Mouse (Mus musculus) kidney, postnatal 14 days (tissue): Measurements from ENCODE around the gene Muc13.

Source experiments
- DNase-seq: peaks from one replicate; pipeline ENCODE4 v3.0.0; 2022; ENCODE audit warnings: mixed read lengths

Gene Muc13

DNA sequence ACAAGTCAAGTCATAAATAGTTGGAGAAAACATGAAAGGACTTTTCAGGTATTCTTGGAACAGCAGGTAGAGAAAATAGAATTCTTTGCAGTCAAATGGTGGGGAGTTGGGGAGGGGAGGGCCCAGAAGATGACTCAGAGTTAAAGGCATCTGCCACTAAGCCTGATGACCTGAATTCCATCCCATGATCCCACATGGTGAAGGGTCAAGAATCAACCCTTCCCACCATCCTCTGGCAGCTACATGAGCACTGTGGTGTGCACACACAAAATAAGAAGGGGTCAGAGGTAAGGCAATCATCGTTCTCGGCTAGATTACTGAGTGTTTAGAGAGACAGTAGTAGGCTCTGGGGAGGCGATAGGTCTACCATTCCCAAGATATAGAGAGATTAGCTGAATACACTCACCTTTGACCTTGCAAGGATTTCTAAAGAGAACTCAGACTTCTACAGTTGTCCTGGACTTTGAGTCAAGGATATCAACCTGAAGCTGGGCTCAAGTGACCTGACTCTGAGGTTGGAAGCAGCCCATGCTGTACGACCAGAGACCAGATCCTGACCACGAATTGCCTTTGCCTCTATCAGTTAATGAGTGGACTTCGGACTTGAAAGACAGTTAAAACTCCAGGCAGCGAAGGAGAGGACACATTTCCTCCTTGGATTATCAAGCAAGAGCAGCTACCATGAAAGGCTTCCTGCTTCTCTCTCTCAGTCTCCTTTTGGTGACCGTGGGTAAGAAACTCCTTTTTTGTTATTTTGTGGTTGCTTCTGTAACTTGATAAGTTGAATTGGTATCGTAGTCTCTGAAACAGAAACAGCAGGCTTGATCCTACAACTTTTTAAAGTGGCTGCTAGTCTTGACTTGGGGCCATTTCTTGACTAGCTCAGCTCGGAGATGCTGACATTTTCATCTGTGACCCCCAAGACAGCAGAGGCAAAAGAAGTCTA lies at the start of gene Muc13:
Gene Muc13, plus strand, starts transcription at position 192 of the 946 bp plus-strand sequence.
- DNase-seq, result no peak

DNA sequence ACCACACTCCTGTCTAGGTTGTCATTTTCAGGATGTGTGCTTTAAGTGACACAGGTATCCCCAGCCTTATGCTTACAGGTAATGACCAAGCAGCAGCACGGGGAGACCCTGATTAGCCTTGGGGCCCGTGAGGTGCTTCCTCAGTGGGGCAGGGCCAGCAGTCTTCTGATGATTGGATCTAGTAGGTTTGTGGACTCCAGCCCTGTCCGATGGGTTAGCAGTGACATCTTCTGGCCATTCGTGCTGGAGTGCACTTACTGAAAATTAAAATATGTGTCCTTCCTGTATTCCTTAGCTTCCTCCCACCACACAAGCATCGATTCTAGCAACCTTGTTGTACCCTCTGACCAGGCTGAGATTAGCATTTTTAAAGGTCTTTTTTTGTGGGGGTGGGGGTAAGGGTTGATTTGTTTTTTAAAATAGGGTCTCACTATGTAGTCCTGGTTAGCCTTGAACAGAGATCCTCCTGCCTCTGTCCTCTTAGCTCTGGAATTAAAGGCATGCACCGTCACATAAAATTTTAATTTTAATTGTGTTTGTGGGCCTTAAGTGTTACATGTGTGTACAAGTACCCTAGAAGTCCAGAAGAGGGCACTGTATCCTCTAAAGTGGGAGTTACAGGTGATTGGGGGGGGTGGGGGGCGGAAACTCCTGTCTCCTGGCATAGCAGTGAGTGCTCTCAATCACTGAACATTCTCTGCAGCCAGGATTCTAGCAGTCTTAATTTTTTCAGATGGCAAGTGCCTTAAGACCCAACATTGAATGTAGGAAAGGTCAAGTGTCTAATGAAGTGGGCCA lies 49.0 kb upstream of the Muc13 start:
- peak; percentile 43 for DNase-seq

DNA sequence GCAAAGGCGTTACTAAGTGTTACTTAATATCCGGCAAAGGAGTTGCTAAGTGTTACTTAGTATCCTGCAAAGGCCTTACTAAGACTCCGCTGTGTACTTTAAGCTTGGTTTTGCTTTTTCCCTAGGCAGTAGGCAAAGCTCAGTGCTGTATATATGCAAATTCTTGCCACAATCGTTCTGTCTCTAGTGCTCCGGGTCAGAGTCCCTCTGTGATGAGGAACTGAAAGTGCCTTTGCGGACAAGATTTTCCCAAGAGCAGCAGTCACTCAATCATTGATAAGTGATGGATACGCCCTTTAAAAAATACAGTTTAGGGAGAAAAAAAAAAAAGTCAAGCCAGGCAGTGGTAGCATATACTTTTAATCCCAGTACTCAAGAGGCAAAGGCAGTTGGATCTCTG lies 48.4 kb upstream of the Muc13 start:
- no peak for DNase-seq

DNA sequence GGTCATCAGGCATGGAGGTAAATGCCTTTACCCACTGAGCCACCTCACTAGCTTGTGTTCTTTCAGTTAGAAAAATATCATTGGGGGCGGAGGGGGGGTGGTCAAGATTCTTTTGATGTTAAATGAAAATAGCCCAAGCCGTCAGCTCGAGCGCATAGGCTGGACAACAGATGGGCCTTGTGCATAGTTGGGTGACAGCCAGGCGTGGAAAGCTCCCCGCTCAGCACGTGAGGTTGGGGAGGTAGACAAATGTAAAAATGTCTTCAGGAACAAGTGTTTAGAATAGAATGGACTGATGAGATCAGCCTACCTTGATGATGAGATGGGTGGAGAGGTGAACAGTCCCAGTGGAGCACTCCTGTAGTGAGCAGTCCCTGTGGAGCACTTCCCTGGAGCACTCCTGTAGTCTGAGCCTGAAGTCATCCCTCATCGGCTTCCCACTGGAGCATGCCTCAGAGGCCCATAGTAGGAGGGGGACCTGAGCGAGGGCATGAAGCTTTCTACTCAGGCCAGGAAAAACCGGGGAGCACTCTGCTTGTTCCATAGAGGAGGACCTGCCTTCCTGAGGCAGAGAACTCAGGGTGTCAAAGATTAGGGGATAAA lies 47.7 kb upstream of the Muc13 start:
- DNase-seq, result no peak

DNA sequence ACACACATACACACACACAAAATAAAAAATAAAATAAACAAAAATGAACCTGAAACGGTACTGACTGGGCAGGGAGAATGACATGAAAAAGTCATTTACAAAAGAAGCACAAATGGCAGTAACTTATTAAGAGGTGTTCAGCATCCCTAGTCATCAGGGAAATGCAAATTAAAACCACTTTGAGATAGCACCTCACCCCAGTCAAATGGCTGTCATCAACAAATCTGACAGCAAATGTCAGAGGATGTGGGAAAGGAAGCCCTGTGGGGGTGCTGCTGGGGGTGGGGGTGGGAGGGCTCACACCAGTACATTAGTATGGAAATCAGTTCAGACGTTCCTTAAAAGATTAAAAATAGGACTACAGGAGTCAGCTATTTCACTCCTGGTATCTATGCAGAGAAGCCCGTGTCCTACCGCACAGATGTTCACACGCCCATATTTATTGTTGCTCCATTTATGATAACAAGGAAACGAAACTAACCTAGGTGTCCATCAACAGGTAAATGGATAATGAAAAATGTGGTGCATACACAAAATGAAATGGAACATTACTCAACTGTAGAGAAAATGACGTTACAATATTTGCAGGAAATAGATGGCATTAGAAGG lies 46.4 kb upstream of the Muc13 start:
- DNase-seq, result no peak

DNA sequence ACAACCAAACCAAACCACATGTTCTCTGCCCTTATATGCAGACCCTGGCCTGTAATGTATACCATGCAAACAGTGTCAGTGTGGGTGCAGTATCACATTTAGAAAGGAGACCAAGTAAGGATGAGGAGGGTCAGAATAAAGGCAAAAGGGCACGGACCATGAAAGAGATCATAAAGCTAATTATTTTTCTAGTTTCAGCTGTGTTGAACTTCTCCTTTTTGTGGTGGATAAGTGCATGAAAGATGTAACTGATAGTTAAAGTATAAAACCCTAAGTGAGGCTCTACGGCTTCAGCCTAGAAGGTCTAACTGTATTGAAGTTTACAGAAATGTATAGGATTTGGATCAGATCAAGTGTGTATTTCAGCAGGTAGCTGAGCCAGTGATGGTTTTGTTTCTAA lies 45.8 kb upstream of the Muc13 start:
- no peak for DNase-seq

DNA sequence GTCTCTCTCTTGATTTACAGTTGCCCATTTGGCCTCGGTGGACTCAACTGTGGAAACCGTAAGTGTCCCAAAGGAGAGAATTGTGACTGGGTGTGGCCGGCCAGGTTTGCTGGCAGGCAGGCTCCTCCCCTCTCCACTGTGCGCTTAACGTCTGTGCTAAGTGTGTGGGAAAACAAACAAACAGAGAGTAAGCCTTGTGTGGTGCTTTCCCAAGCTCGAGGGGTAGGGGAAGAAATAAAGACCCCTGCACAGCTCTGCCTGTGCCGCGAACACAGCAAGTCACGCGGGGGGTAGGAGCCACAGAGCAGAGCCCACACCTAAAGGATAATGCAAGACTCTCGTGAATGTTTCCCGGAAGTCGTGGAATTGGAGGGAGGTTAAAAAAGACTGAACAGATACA lies 42.7 kb upstream of the Muc13 start:
- DNase-seq, result no peak

DNA sequence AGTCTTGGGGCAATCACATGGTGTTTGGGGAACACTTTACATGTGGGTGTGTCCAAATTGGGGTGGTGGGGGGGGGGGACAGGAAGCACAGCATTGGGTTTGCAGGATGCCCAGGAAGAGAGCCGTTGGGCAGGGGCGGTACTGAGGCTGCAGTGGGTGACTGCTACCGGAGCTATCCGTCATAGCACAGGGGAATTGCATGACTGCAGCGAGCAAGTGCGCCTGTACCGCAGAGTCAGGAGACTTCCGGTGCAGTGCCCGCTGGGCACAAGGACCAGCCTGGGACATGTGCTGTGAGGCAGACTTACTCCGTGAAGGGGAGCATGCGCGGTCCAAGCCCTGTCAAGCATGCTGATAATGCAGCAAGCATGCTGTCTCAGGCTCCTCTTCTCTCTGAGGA lies 42.2 kb upstream of the Muc13 start:
- no peak for DNase-seq

DNA sequence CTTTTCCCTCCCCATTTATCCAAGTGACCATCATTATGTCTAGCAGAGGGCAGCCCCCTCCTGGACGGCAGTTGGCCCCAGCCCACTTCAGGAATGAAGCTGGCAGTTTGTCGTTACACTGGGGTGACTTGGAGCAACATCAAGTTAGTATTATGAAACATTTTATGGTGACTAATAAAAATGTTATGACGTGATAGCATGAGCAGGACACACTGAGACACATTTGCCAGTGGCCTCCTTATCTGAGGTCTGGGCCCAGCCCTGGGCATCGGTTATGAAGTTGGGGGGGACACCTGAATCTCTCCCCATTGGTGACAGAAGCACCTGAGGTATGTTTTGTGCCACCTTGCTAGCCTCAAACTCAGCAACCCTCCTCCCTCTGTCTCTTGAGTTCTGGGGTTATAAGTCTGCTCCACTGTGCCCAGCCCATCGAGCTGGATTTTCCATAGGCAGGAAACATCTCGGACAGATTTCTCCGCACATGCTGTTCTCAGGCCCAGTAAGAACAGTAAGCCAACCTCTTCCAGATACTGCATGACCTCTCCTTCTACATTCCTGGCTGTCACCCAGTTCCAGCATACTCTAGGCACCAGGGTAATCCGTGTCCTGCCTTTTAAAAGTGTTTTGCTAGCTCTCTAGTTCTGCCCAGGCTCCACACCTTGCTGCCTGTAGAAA lies 40.8 kb upstream of the Muc13 start:
- DNase-seq, result no peak

DNA sequence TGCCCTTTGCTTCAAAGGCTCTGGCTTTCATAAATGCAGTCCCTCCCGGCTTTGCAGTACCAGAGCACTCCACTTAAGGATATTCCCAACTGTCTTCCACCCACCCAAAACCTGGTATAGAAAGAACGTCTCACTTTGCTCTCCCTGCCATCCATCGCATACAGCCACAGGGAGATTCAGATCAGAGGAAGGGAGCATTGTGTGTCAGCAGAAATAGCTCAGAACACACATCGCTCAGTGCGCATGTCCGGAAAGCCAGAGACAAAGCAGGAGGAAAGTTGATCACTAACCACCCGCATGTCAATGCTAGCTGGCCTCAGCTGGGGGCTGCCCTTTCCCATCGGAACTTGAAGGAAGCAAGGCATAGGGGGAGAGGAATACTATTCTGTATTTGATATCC lies 38.5 kb upstream of the Muc13 start:
- DNase-seq, result no peak

DNA sequence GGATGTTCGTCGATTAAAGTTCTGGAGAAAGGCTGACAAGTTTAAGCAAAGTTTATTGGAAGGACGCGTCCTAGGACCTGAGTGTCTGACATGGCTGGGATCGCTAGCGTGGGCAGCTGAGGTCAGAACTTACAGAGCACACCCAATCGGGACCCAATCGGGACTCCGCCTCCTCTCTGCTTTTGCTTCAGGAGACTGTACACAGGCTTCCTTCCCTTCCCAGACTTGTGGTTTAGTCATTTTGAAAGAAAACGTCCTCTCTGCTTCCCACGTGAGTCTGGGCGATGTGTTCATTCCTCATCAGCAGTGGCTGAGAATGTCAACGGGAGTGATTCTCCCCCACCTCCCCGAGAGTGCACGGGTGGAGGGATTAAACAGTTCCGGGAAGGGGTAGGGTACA lies 37.9 kb upstream of the Muc13 start:
- no peak for DNase-seq

DNA sequence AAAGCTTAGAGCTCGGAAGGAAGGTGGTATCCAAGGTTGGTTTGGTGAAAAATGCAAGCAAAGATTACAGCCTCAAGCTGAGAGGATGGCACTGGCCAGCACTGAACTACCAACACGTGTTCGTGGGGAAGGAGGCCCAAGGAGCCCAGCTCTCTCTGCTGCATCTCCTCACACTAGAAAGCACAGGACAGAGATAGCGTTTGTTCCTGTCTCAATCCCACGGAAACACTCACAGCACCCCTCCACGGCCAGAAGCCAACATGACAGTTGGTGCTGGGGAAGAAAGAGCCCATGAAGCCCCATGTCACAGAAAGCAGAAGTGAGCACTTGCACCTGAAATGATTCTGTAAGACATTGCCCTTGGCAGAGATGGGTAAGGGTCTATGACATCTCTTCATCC lies 37.4 kb upstream of the Muc13 start:
- DNase-seq, result no peak

DNA sequence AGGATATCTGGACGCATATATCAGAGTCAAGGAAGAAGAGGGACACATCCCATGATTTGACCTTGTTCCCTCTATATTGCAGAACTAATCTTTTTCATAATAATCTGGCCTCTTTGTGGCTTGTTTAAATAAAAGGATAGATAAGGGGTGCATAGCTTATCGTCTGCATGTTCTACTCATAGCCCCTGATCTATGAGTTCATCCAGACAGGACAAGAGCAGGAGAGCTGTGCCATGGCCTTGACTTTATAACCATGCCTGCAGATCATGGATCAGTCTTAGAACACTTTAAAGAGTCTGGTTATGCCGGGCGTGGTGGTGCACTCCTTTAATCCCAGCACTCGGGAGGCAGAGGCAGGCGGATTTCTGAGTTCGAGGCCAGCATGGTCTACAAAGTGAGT lies 34.6 kb upstream of the Muc13 start:
- no peak for DNase-seq

DNA sequence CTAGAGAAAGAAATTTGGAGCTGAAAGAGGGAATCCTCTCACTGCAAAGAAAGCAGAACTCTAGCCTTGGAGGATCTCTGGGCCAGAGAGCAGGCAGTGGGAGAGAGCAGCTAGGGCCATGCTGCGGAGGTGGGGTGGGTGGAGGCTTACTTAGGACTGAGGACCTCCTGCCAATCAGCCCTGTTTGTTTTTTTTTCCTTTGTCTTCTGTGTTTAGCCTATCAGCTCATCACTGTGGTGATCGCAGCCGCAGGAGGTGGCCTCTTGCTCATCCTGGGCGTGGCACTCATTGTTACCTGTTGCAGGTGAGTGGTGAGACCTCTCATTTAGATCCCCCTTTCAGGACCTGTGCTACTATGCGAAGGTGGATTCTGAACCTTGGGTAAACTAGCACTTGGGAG lies 33.3 kb upstream of the Muc13 start:
- no peak for DNase-seq

DNA sequence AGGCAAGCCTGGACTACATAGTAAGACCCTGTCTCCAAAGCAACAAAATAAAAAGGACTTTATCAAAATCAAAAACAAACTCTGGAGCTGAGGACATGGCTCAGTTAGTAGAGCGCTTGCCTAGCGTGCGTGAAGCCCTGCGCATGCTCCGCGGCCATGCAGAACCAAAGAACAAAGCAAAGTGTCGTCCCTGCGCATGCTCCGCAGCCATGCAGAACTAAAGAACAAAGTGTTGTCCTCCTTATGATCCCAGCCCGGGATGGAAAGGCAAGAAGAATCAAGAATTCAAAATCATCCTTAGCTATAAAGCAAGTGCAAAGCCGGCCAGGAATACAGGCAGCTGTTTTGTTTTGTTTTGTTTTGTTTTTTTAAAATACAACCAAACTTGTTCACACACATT lies 32.8 kb upstream of the Muc13 start:
- DNase-seq, result no peak

DNA sequence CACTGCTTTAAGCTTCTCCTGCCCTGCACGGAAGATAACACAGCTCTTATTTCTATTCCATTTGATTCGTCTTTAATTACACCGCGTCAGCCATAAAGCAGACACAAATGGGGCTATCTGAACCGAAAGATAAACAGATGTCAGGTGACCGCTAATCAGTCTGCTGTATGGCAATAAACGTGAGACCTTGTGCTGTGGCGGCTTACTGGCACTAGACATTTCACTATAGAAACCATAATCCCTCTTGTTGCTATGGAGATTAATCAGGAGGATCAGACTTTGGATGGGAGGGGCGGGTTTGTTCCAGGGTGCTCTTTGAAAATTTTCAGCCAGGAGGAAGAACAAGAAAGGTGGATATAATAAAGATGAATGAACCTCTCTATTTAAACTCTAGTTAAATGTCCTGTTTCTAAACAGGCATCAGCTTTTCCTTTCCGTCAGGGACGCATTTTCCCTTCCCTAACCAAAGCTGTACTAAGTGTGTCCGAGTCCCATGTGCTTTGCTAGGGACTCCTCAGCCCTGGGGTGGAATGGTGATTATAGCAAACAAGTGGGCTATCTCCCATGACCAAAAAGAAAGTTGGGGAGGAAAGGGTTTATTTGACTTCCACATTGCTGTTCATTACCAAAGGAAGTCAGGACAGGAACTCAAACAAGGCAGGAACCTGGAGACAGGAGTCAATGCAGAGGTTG lies 29.2 kb upstream of the Muc13 start:
- DNase-seq, result no peak

DNA sequence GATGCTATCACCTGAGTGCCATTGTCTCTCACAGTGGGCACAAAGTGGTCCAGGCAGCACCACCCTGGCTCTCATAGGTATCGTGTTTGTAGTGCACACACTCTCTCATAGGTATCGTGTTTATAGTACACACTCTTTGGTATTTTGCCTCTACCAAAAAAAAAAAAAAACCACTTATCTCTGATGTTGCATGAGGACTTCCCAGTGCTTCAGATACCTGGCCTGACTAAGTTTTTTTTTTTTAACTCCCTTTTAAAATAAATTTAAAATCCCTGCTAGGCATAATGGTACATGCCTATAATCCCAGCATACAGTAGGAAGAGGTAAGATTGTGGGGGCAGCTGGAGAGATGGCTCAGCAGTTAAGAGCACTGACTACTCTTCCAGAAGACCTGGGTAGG lies 28.4 kb upstream of the Muc13 start:
- DNase-seq, result no peak

DNA sequence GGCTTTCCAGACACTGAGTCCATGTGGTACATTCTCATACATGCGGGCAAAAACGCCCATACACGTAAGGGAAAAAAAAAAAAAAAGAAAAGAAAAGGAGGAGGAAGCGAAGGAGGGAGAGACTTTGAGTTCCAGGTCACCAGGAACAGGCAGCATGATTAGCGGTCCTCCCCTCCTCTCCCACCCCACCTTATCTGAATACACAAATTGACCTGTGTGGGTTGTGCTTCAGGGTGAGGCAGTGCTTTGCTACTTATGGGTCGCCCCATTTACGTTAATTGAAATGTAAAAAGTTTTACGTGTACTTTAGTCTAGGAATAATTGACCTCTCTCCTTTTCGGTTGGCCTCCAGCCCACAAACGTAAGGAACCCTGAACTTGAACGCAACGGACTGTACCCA lies 27.5 kb upstream of the Muc13 start:
- no peak for DNase-seq

DNA sequence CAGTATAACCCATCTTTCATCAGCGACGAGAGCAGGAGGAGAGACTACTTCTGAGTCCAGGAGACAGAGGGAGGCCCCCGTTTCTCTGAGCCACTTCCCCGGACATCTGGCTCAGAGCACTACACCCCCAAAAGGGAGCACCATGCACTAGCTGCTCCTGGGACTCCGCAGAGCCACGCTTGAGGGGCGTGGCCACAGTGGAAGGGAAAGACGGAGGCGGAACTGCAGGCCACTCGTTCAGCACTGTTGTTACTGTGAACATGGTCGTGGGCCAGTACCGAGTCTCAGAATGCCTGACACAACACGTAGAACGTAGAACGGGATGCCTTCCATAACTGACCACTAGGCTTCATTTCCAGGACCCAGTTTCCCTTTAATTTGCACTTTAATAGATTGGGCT lies 27.1 kb upstream of the Muc13 start:
- DNase-seq, result no peak

DNA sequence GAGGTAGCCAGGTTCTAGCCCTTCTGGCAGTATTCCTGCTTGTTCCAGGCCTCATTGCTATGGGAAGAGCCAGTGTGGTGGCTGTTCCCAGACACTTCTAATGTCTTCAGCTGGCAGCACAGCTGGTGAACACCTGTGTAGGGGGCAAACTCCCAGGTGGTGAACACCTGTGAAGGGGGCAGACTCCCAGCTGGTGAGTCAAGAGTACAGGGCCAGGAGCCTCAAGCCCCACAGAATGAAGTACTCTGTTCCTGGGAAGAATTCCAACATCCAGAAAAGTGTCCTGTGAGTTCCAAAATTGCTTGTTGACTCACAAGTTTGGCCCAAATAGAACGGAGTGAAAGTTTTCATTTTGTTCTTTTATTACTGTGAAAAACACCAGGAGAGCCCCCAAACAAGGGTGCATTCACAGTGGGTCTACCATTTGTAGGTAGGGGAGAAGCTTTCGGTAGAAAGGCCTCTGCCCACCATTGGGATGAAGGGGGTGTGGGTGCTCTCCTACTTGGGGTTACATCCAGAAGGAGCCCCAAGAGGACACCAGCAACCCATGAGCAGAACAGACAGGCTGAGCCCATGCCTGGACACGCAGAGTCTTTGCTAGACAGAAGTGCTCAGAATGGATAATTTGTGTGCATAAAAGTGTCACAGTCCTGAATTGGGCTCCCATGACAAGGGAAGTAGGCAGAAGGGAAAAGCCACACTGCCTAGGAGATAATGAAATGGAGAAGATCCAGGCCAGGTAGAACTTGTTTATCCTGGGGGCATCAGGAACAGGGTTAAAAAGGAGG lies 25.2 kb upstream of the Muc13 start:
- DNase-seq, result no peak

DNA sequence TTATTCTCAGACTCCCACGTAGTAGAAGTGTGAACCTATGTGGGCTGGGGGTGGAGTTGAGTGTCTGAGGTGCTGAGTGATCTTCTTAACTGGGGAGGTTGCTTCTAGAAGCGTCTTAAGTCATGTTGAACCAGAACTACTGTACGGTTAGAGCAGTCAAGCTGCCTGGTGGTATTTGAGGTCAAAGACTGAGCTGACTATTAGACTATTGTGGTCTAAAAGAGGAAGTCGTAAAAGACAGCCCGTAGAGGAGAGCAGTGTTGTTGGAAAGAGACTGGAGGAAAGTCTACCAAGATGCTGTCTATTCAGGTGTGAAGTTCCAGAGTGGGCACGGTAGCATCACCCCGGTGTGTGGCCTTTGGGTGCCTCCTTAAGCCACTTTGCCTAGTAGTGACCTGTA lies 24.0 kb upstream of the Muc13 start:
- no peak for DNase-seq
